ENCODE assay signal across 10 mouse cellular contexts in genomic region chr11:44545181-44545580, GRCm38 (mm10). TPM values are rescaled to one million over a fixed set of nuclear protein-coding genes. Genes with fewer than 3 reads are reported as not detected.
A peak's percentile ranks its signal among the peaks of the same experiment; 100 is the strongest.
DNase-seq lines count a peak whose midpoint lies in the region; ATAC-seq lines count a peak whose summit lies in the region.
"Had no signal": no experiment of that assay in that cellular context is flagged by ENCODE, and none has a peak within 500 bp of the region (broad histone marks: within the 10 kb centered on the region; RNA-seq: fewer than 3 reads in every experiment).

No protein-coding gene starts in this region.

- peaks cover 56% of the 10 kb centered on the region for H3K36me3 ChIP-seq in embryonic facial prominence, embryonic 12.5 days
- peaks cover 99% of the 10 kb centered on the region for H3K36me3 ChIP-seq in embryonic facial prominence, embryonic 10.5 days (replicated peaks)
- peaks cover 46% of the 10 kb centered on the region for H3K36me3 ChIP-seq in kidney, embryonic 16.5 days (ENCODE audit: insufficient read depth, low read length)
- peaks cover 96% of the 10 kb centered on the region for H3K36me3 ChIP-seq in midbrain, embryonic 10.5 days

- no peaks in the 10 kb centered on the region for H3K4me1 ChIP-seq in embryonic facial prominence, embryonic 12.5 days
- H3K4me1 ChIP-seq in embryonic facial prominence, embryonic 10.5 days, result peaks cover 10% of the 10 kb centered on the region
- H3K4me1 ChIP-seq in kidney, embryonic 16.5 days (ENCODE audit: insufficient read depth, low read length), result 0 out of 2 replicates have a peak, but pooled peaks cover 6% of the 10 kb centered on the region
- H3K4me1 ChIP-seq in midbrain, embryonic 10.5 days, result peaks cover 5% of the 10 kb centered on the region; the same call in 1 of the 2 replicates

- no peaks in the 10 kb centered on the region for H3K27me3 ChIP-seq in embryonic facial prominence, embryonic 12.5 days
- H3K27me3 ChIP-seq in embryonic facial prominence, embryonic 10.5 days (replicated peaks; ENCODE audit: low read depth, poor library complexity, severe bottlenecking), result no peaks in the 10 kb centered on the region
- no peaks in the 10 kb centered on the region for H3K27me3 ChIP-seq in kidney, embryonic 16.5 days (ENCODE audit: insufficient read depth, low read length)
- H3K27me3 ChIP-seq in midbrain, embryonic 10.5 days (ENCODE audit: low read depth, poor library complexity, severe bottlenecking), result no peaks in the 10 kb centered on the region
- H3K27me3 ChIP-seq: limb, embryonic 13.5 days had no signal

- H3K4me2 ChIP-seq in embryonic facial prominence, embryonic 12.5 days (replicated peaks), result no peak overlapping the region
- no peak overlapping the region for H3K4me2 ChIP-seq in kidney, embryonic 16.5 days (replicated peaks; ENCODE audit: low read depth, low read length)
- H3K4me2 ChIP-seq: limb, embryonic 13.5 days had no signal

- H3K4me3 ChIP-seq in embryonic facial prominence, embryonic 12.5 days, result no peak overlapping the region
- H3K4me3 ChIP-seq in embryonic facial prominence, embryonic 10.5 days, result no peak overlapping the region
- H3K4me3 ChIP-seq in kidney, embryonic 16.5 days (ENCODE audit: low read length), result no peak overlapping the region
- H3K4me3 ChIP-seq in midbrain, embryonic 10.5 days, result no peak overlapping the region
- H3K4me3 ChIP-seq: limb, embryonic 13.5 days had no signal

- H3K9me3 ChIP-seq in embryonic facial prominence, embryonic 12.5 days, result no peaks in the 10 kb centered on the region
- no peaks in the 10 kb centered on the region for H3K9me3 ChIP-seq in embryonic facial prominence, embryonic 10.5 days
- H3K9me3 ChIP-seq in kidney, embryonic 16.5 days (ENCODE audit: low read length), result no peaks in the 10 kb centered on the region
- no peaks in the 10 kb centered on the region for H3K9me3 ChIP-seq in midbrain, embryonic 10.5 days (replicated peaks)
- H3K9me3 ChIP-seq: limb, embryonic 13.5 days had no signal

- 45% methylated on average over 7 of the region's 7 CpGs for WGBS in embryonic facial prominence, embryonic 12.5 days
- WGBS in embryonic facial prominence, embryonic 10.5 days, result 43% methylated on average over 7 of the region's 7 CpGs
- WGBS in kidney, embryonic 16.5 days, result 32% methylated on average over 7 of the region's 7 CpGs
- 81% methylated on average over 7 of the region's 7 CpGs for WGBS in midbrain, embryonic 10.5 days

- no peak overlapping the region for H3K9ac ChIP-seq in embryonic facial prominence, embryonic 12.5 days
- no peak overlapping the region for H3K9ac ChIP-seq in kidney, embryonic 16.5 days (replicated peaks; ENCODE audit: low read length)
- H3K9ac ChIP-seq: limb, embryonic 13.5 days had no signal

- no peak overlapping the region for H3K27ac ChIP-seq in embryonic facial prominence, embryonic 12.5 days
- H3K27ac ChIP-seq in embryonic facial prominence, embryonic 10.5 days (replicated peaks), result no peak overlapping the region
- no peak overlapping the region for H3K27ac ChIP-seq in kidney, embryonic 16.5 days (ENCODE audit: low read length)
- no peak overlapping the region for H3K27ac ChIP-seq in midbrain, embryonic 10.5 days (replicated peaks)
- H3K27ac ChIP-seq: limb, embryonic 13.5 days had no signal

- no peak for DNase-seq in embryonic facial prominence, embryonic 10.5 days (ENCODE audit: low spot score)
- DNase-seq in 416B (ENCODE audit: low read depth), result peak; percentile 74
- DNase-seq in midbrain, embryonic 10.5 days (ENCODE audit: low spot score), result no peak
- DNase-seq in gastrocnemius, postnatal 10 days, result no peak
- no peak for DNase-seq in left cerebral cortex, postnatal 10 days (ENCODE audit: extremely low spot score in 1 of 2, low spot score in 2 of 2)
- DNase-seq: cerebellum, adult 18-20 months had no signal

- ATAC-seq in embryonic facial prominence, embryonic 12.5 days (ENCODE audit: insufficient number of reproducible peaks, insufficient read depth, low FRiP score, low TSS enrichment), result 0 out of 2 replicates have a peak, but pooled peaks have one; percentile 16
- ATAC-seq in kidney, embryonic 16.5 days (ENCODE audit: low FRiP score, low TSS enrichment), result peak; percentile 44; the same call in 1 of the 2 replicates
- peak; percentile 71 for ATAC-seq in megakaryocyte progenitor cell, adult 5-6 weeks (replicated peaks; ENCODE audit: poor library complexity)

- intact Hi-C loops in left cerebral cortex, postnatal 10 days (cut with DNase I), result no loop called here

RNA-seq across cellular contexts. Expression of gene Rnf145, which starts 26.4 kb away (rescaled TPM):
- 98.4 and 100 TPM in 2 replicates for polyA plus RNA-seq in embryonic facial prominence, embryonic 12.5 days (2016; fragmentation: Nextera tagmentation; extraction: Ambion mirVana)
- polyA plus RNA-seq in embryonic facial prominence, embryonic 10.5 days (2016; fragmentation: Nextera tagmentation; extraction: Ambion mirVana), result 87.3 and 90.3 TPM in 2 replicates
- polyA plus RNA-seq in kidney, embryonic 16.5 days (2015; fragmentation: Nextera tagmentation; extraction: Ambion mirVana), result 61.4 and 64.3 TPM in 2 replicates
- total RNA-seq in megakaryocyte progenitor cell, adult 5-6 weeks (2015), result 12.8 and 18.9 TPM in 2 replicates
- total RNA-seq in megakaryocyte progenitor cell, adult 5-6 weeks (2017), result 20.7 and 24.9 TPM in 2 replicates
- polyA plus RNA-seq in midbrain, embryonic 10.5 days (2016; fragmentation: Nextera tagmentation; extraction: Ambion mirVana), result 108 and 120 TPM in 2 replicates
- total RNA-seq in gastrocnemius, postnatal 10 days (2021), result 10 to 100 TPM; 14.3 to 24.9 TPM
- 100 to 1,000 TPM in 1 of 2 experiments, 10 to 100 TPM in 1; 95.9 to 106 TPM for total RNA-seq in left cerebral cortex, postnatal 10 days (2021)

Comparison
In these comparisons a context has a peak if more than half of its experiments do, and no peak if none do; other contexts are left out.
1. ATAC-seq: peak in every context shown above with its lines; median percentile 71 in megakaryocyte progenitor cell, adult 5-6 weeks; 44 in kidney, embryonic 16.5 days; 16 in embryonic facial prominence, embryonic 12.5 days.